Mouse (Mus musculus) neural tube, embryonic 11.5 days (tissue): ENCODE measurements around the gene Cacna1s. TPM values are rescaled to one million over a fixed set of nuclear protein-coding genes. Genes with fewer than 3 reads are reported as not detected.

ENCODE experiments used
- ATAC-seq: fragments of 200-750 bp; cut with Nextera tagmentation; 2 replicates; pipeline ENCODE4 v1.8.0; 2017; ENCODE audit warnings: moderate number of reproducible peaks, mild to moderate bottlenecking, moderate TSS enrichment, moderate library complexity; ENCODE audit not compliant: insufficient read depth, low FRiP score, low TSS enrichment
- DNase-seq: peaks from one replicate; pipeline ENCODE4 v3.0.0-alpha.2; 2015; ENCODE audit warnings: low spot score
- H3K27ac ChIP-seq: fragments of 300-500 bp; sonication (generic); 2 replicates; pipeline ENCODE4 v1.5.1; 2014; ENCODE audit warnings: low read depth, mild to moderate bottlenecking, low read length
- H3K27me3 ChIP-seq: fragments of 300-500 bp; sonication (generic); 2 replicates; pipeline ENCODE4 v1.6.1; 2014; ENCODE audit warnings: mild to moderate bottlenecking, low read length, mixed read lengths; ENCODE audit not compliant: control insufficient read depth, insufficient read depth
- H3K36me3 ChIP-seq: fragments of 300-500 bp; sonication (generic); 2 replicates; pipeline ENCODE4 v1.6.1; 2014; ENCODE audit warnings: mild to moderate bottlenecking, low read length, moderate library complexity, mixed read lengths; ENCODE audit not compliant: control insufficient read depth, insufficient read depth
- H3K4me1 ChIP-seq: fragments of 300-500 bp; sonication (generic); 2 replicates; pipeline ENCODE4 v1.6.1; 2014; ENCODE audit warnings: low read length, mixed read lengths; ENCODE audit not compliant: control insufficient read depth, insufficient read depth
- H3K4me2 ChIP-seq: fragments of 300-500 bp; sonication (generic); 2 replicates; pipeline ENCODE4 v1.6.1; 2014; ENCODE audit warnings: low read depth, mild to moderate bottlenecking, moderate library complexity
- H3K4me3 ChIP-seq: fragments of 300-500 bp; sonication (generic); 2 replicates; pipeline ENCODE4 v1.5.1; 2014; ENCODE audit warnings: low read depth, low read length
- H3K9ac ChIP-seq: fragments of 300-500 bp; sonication (generic); 2 replicates; pipeline ENCODE4 v1.6.1; 2014; ENCODE audit warnings: mild to moderate bottlenecking, low read length
- H3K9me3 ChIP-seq: fragments of 300-500 bp; sonication (generic); 2 replicates; pipeline ENCODE4 v1.6.1; 2016; ENCODE audit warnings: low read length; ENCODE audit not compliant: control insufficient read depth
- WGBS: fragments of 180-500 bp; shearing (Covaris S2); extraction: QIAGEN DNeasy Blood & Tissue Kit; methylation state at CpG from one replicate; pipeline ENCODE4 v1.1.7; 2014; 5-methylcytosine and 5-hydroxymethylcytosine counted together
- polyA plus RNA-seq: library from polyadenylated mRNA; unstranded; fragments of >200 nt; fragmentation: Nextera tagmentation; extraction: Ambion mirVana; gene quantifications from 2 replicates; pipeline ENCODE4 v1.2.1, GENCODE M21; 2014

Gene Cacna1s
- polyA plus RNA-seq, 1 experiment from 2014 or later, result 0.73 TPM

DNA sequence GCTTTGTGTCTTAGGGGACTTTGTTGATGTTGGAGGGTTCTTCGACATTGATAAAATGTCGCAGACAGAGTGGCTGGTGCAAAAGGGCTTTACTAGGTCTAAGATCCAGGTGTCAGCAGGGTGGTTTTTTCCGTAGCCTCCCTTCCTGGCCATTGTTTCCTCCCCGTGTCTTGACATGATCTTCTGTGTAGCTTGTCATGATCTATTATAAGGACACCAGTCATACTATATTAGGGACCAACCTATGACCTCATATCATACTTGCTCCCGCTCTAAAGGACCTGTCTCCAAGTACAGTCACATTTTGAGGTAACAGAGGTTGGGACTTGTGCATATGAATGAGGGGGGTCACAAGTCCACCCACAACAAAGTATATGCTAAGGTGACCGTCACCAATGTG is 108.4 kb downstream of the Cacna1s start:
- WGBS, result 92% methylated on average over 6 of the region's 6 CpGs
- Histone ChIP-seq H3K4me2 (no peak overlapping the region), H3K9ac (no peak overlapping the region), H3K4me1 (no peaks in the 10 kb centered on the region), H3K27me3 (no peaks in the 10 kb centered on the region), H3K4me3 (no peak overlapping the region), H3K36me3 (peaks cover 14% of the 10 kb centered on the region), H3K9me3 (no peaks in the 10 kb centered on the region), H3K27ac (no peak overlapping the region)
- DNase-seq (no peak), ATAC-seq (no peak)

DNA sequence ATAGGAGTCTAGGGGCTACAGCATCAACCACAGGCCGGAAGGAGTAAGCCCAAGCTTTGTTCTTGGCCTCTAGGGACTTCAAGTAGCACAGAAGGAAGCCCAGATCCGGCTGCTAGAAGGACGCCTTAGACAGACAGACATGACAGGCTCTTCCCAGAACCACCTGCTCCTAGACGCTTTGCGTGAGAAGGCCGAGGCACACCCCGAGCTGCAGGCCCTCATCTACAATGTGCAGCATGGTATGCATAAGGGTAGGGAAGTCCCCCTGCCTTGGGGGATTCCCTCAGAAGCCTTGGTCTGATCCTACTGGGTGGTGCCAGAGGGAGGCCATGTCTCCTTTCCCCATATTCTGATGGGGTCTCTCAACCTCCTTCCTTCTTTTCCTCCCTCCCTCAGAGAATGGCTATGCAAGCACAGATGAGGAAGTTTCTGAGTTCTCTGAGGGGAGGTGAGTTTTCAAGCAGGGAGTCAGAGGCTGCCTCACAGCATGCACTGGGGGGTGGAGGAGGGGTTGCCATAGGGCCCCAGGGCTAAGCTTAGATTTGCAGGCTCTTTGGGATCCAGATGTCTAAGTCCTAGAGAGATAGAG is 108.9 kb downstream of the Cacna1s start:
- no peaks in the 10 kb centered on the region for H3K4me1 ChIP-seq
- no peak overlapping the region for H3K4me3 ChIP-seq
- no peaks in the 10 kb centered on the region for H3K9me3 ChIP-seq
- ATAC-seq (no peak), DNase-seq (no peak)
- no peak overlapping the region for H3K9ac ChIP-seq
- peaks cover 14% of the 10 kb centered on the region for H3K36me3 ChIP-seq
- no peak overlapping the region for H3K4me2 ChIP-seq
- H3K27me3 ChIP-seq, result no peaks in the 10 kb centered on the region
- 93% methylated on average over 7 of the region's 7 CpGs for WGBS
- H3K27ac ChIP-seq, result no peak overlapping the region

DNA sequence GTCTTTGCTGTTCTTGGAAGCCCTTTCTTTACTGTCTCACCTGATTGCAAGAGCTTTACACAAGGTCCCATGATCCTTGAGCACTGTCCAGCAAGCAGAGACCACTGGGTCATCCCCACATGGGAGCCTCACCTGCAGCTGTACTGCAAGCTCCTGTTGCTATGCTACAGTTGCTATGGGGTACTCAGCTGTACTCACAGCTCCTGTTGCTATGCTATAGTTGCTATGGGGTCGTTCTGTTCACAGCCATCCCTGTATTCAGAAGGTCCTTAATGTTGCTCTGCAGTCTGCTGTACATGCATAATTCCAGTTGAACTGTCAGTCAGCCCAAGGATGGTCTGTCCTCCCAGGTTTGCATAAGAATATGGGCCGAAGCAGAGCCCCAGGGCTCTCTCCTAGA is 112.9 kb downstream of the Cacna1s start:
- ATAC-seq (no peak), DNase-seq (no peak)
- H3K27me3 ChIP-seq, result no peaks in the 10 kb centered on the region

DNA sequence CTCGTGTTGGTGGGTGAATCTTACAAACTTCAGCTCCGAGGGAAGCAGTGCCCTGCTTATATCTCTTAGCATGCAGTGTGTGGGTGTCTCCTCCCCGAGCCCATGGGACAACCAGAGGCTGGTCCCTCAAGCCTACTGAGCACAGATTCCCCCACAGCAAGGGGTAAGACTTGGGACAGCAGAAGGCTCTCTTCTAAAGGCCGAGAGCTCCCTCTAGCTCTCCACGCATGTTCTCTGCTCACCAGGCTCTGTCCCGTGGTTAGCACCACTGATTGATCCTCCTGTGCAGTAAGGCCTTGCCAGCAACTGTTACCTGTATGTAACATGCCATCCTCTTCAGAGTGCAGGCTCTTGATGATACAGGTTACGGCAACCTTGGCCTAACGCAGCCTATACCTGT is 115.1 kb downstream of the Cacna1s start:
- ATAC-seq (no peak), DNase-seq (no peak)
- Histone ChIP-seq H3K4me1 (no peaks in the 10 kb centered on the region), H3K9me3 (no peaks in the 10 kb centered on the region), H3K4me3 (no peak overlapping the region), H3K4me2 (no peak overlapping the region), H3K36me3 (peaks cover 7% of the 10 kb centered on the region), H3K27me3 (no peaks in the 10 kb centered on the region), H3K9ac (no peak overlapping the region), H3K27ac (no peak overlapping the region)
- 70% methylated on average over 8 of the region's 8 CpGs for WGBS

More for the DNA sequence above, 112.9 kb downstream of the Cacna1s start:
- H3K27ac ChIP-seq, result no peak overlapping the region
- H3K4me1 ChIP-seq, result no peaks in the 10 kb centered on the region
- peaks cover 3% of the 10 kb centered on the region; the same call in 1 of the 2 replicates for H3K36me3 ChIP-seq
- no peak overlapping the region for H3K4me3 ChIP-seq
- no peaks in the 10 kb centered on the region for H3K9me3 ChIP-seq
- H3K4me2 ChIP-seq, result no peak overlapping the region
- no peak overlapping the region for H3K9ac ChIP-seq
- 46% methylated on average over 2 of the region's 2 CpGs for WGBS

Other genes with a start within 250 kb of the Cacna1s start
- 0.61 and 1.3 TPM in 2 replicates for gene Lad1, start 234.2 kb upstream of the Cacna1s start, polyA plus RNA-seq
- gene Tnnt2, start 216.4 kb upstream of the Cacna1s start, polyA plus RNA-seq, result 20.3 and 22.5 TPM in 2 replicates
- 0.12 and 0.24 TPM in 2 replicates for gene Pkp1, start 133.5 kb upstream of the Cacna1s start, polyA plus RNA-seq
- not detected in 2 replicates for gene Igfn1, start 46.4 kb upstream of the Cacna1s start, polyA plus RNA-seq
- gene Tmem9, start 44.6 kb upstream of the Cacna1s start, polyA plus RNA-seq, result 64.6 and 79.4 TPM in 2 replicates
- not detected in 2 replicates for gene Ascl5, start 1.9 kb upstream of the Cacna1s start, polyA plus RNA-seq
- gene Kif21b, start 78.6 kb downstream of the Cacna1s start, polyA plus RNA-seq, result 14.3 and 17.0 TPM in 2 replicates
- not detected in 2 replicates for gene Mroh3, start 160.1 kb downstream of the Cacna1s start, polyA plus RNA-seq
- gene Inava, start 181.5 kb downstream of the Cacna1s start, polyA plus RNA-seq, result 16.5 and 17.2 TPM in 2 replicates
- gene Gpr25, start 208.1 kb downstream of the Cacna1s start, polyA plus RNA-seq, result not detected in 2 replicates